Mouse (Mus musculus): ENCODE measurements around the gene Nprl3. TPM values are rescaled to one million over a fixed set of nuclear protein-coding genes. Genes with fewer than 3 reads are reported as not detected.
"Not testable (repeated sequence)": the region's sequence is repeated elsewhere in the genome, so short reads cannot be mapped to it uniquely, and the experiment has no call there.

Nprl3 gene
- polyA plus RNA-seq, 1 experiment: 70.4 TPM

GRCm38 (mm10) chr11:32225222-32226104, 42.0 kb downstream of the Nprl3 start:
- DNase-seq (ENCODE audit: low spot score): no peak

GRCm38 (mm10) chr11:32224468-32225139, 42.9 kb downstream of the Nprl3 start:
- DNase-seq (ENCODE audit: low spot score): no peak

DNA sequence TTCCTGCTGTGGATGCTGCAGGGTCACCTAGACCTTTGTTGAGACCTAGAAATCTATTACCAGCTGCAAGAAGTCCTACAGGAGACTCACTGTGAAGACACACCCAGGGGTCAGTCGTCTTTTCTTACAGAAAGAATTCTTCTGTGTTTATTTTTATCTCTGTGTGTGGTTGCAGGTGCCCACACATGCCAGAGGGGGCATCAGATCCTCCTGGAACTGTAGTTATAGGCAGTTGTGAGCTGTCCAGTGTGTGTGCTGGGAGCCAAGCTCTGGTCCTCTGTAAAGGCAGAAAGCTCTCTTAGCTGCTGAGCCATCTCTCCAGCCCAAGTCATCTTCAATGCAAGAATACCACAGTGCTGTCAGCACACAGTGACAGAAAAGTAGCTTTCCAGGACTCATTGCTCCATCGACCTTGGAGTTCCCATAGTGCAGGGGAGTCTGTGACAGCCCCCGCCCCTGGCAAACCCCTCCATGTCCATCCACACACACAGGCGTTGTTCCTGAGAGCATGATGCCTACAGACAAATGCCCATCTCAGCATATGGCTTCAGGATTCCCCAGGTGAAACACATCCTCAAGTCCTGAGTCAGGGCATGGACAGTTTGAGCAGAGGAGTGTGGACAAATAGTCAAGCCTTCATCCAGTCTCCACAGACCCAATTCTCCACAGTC, 44.1 kb downstream of the Nprl3 start:
- no peak for DNase-seq (ENCODE audit: low spot score)

DNA sequence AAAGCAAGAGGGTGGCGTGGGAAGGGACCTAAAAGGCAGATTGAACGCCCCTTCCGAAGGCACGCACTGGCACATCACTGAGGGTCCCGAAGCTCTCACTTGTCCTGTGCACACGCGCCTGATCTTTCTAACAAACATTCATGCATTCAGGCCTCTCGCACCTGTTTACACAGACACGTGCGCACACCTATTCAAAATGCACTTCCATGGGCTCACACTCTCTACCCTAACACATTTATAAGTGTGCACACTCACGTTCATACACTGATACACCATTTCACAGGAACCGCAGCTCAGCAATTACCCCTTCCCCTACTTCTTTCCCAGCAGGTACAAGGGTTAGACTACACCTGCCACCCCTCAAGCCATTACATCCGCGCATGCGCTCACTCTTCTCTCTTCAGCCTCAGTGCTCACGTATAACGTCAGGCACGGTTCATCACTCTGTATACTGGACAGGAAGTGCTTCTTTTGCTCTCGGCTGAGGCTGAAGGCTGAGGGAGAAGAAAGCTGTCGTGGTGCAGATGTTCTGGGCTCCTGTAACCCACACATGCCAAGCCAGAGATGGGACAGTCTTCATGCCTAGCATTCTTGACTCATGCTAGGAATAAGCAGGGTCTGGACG, 44.8 kb downstream of the Nprl3 start:
- DNase-seq (ENCODE audit: low spot score): no peak

DNA sequence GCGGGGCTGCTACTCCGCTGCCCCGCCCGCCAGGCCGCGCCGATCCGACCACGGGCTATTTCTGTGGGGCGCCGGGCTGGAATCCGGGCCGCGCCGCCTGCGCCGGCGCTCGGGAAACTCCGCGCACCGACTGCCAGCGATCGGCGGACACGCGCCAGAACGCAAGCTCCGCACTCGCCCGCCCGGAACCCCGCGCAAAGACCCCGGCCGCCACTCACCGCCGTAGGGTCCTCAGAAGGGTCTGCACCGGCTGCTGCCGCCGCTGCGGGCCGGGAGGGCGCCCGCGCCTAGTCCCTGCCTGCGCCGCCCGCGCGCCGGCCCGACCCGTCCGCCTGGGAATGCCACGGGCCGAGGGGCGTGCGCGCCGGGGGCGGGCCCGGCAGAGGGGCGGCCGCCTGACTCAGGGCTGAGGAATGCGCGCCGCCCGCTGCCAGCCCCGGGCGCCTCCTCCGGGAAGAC, 45.5 kb downstream of the Nprl3 start, which contains the start of gene Rhbdf1:
Gene Rhbdf1, minus strand, starts transcription at position 350 of the 459 bp plus-strand sequence.
- DNase-seq (ENCODE audit: low spot score): peak; percentile 68

GRCm38 (mm10) chr11:32221225-32221950, 46.1 kb downstream of the Nprl3 start:
- peak; percentile 58 for DNase-seq (ENCODE audit: low spot score)

GRCm38 (mm10) chr11:32220607-32221224, 46.8 kb downstream of the Nprl3 start:
- no peak for DNase-seq (ENCODE audit: low spot score)

GRCm38 (mm10) chr11:32219287-32219686, 48.2 kb downstream of the Nprl3 start:
- DNase-seq (ENCODE audit: low spot score): no peak

DNA sequence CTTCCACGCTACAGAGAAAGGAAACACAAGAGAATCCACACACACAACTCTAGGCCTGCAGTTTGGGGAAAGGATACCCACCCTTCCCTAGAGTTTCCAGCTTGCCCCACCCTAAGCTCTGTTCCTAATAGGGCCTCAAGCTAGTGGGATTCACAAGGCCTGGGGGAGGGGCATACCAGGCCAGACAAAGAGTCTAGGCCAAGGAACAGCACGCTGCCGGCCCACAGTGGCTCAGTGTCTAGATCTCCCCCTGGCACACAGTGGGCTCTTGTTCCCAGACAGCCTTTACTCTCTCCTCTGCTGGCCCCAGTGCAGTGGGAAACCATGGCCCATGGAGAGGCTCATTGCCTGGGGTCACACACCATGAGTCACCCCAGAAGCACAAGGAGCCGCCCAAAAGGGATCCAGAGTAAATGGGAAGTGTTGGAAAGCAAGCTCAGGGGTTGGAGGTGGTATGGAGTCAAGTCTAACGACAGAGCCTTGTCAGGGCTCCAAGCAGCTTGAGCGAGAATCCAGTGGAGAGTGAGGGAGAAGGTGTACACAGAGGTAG, 48.9 kb downstream of the Nprl3 start:
- DNase-seq (ENCODE audit: low spot score): no peak

- DNase-seq (ENCODE audit: low spot score): no peak
Observed at GRCm38 (mm10) chr11:32216851-32217250, 50.7 kb downstream of the Nprl3 start.

GRCm38 (mm10) chr11:32215372-32216162, 51.9 kb downstream of the Nprl3 start:
- no peak for DNase-seq (ENCODE audit: low spot score)

- DNase-seq (ENCODE audit: low spot score): no peak
Observed at GRCm38 (mm10) chr11:32210623-32211022, 56.9 kb downstream of the Nprl3 start.

GRCm38 (mm10) chr11:32205058-32205873, 62.2 kb downstream of the Nprl3 start, which contains the start of gene Snrnp25:
TSS of gene Snrnp25 (plus strand) at chr11:32205415.
- DNase-seq (ENCODE audit: low spot score): peak; percentile 82

DNA sequence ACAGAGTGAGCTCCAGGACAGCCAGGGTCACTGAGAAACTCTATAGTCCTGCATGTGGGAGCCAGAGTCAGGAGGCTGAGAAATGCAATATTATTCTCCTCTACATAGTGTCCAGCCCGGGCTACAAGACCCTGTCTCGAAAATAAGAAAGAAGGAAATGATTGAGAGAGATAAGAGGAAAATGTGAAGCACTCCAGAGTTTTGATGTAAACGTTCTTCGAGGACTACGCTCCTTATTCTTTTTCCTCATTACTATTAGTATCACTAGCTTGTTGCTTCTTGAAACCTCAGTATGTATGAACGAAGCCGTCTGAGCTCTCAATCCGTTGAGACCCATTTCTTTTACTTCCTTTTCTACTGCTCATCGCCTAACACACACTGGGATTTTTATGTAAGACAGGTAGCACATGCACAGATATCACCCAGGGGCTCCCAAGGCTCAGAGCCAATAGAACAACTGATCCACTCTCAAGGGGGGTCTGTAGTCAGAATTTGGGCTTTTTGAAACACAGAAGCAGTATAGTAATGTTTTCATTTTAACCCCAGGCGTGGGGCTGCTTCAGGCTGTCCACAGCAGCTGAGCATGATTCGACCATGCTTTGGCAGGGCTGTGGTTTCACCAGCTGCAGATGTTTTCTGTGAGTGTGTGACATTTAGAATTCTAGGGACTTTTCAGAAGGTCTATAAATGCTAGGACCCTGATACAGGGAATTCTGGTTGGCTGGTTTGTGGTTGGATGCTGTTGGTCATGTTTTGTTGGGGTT, 65.4 kb downstream of the Nprl3 start:
- DNase-seq (ENCODE audit: low spot score): no peak

- not testable (repeated sequence) for DNase-seq (ENCODE audit: low spot score)
Observed at GRCm38 (mm10) chr11:32200992-32201391, 66.5 kb downstream of the Nprl3 start.

DNA sequence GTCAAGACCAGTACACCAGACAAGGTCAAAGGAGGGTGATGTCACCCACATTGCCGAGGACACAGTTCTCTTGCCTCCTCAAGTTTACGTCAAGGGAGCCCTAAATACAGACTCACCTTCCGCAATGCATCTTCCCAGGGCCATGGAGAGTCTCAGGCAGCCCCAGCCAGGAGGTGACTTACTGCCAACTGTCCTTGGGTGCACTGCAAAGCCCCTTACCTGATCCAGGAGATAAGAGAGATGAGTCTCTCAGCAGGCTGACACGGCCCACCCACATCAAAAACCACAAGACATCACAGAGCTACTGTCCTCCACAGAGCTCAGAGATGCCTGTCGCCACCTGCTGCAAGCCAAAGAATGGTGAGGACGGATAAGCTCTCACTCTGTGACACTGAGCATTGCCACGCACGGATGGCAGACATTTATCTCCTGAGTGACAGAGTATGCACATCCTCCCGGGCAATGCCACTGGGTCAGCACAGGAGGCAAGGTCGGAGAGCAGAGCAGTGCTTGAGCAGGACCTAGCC, 67.4 kb downstream of the Nprl3 start, which contains the start of gene Il9r:
Gene Il9r, minus strand, starts transcription at position 205 of the 527 bp plus-strand sequence.
- DNase-seq (ENCODE audit: low spot score): peak; percentile 13

- DNase-seq (ENCODE audit: low spot score): peak; percentile 13
Observed at GRCm38 (mm10) chr11:32199230-32199629, 68.3 kb downstream of the Nprl3 start.

All from urinary bladder, adult 2 months (tissue).